Mouse (Mus musculus): ENCODE measurements around the gene Spata4. TPM values are rescaled to one million over a fixed set of nuclear protein-coding genes. Genes with fewer than 3 reads are reported as not detected.
A peak's percentile ranks its signal among the peaks of the same experiment; 100 is the strongest.
"Not testable (repeated sequence)": the region's sequence is repeated elsewhere in the genome, so short reads cannot be mapped to it uniquely, and the experiment has no call there.

Gene Spata4
- not detected for total RNA-seq (2021)

GRCm38 (mm10) chr8:54600671-54601251 lies at the start of gene Spata4:
Gene Spata4, plus strand, starts transcription at chr8:54600781.
- peak; percentile 42 to 51 for DNase-seq
- intact Hi-C loops (cut with DNase I): no loop called here

GRCm38 (mm10) chr8:54554921-54555320 lies 45.7 kb upstream of the Spata4 start:
- intact Hi-C loops (cut with DNase I): no loop called here

GRCm38 (mm10) chr8:54562137-54562536 lies 38.4 kb upstream of the Spata4 start:
- peak in 1 of 2 experiments; percentile 19 for DNase-seq
- intact Hi-C loops (cut with DNase I): no loop called here

More at GRCm38 (mm10) chr8:54554921-54555320, 45.7 kb upstream of the Spata4 start:
- DNase-seq: no peak

- intact Hi-C loops (cut with DNase I): no loop called here
- no peak for DNase-seq
Observed at GRCm38 (mm10) chr8:54565181-54565580, 35.4 kb upstream of the Spata4 start.

- intact Hi-C loops (cut with DNase I): no loop called here
Observed at GRCm38 (mm10) chr8:54565603-54566260, 34.8 kb upstream of the Spata4 start.

GRCm38 (mm10) chr8:54567168-54567567 lies 33.4 kb upstream of the Spata4 start:
- intact Hi-C loops (cut with DNase I): no loop called here
- DNase-seq: peak in 1 of 2 experiments; percentile 25

More at GRCm38 (mm10) chr8:54565603-54566260, 34.8 kb upstream of the Spata4 start:
- DNase-seq: no peak

- DNase-seq: peak; percentile 61 to 68
- intact Hi-C loops (cut with DNase I): loop anchor here (5.0 kb wide), 1 partner anchor 36 kb away; no protein-coding TSS in a partner anchor
Observed at GRCm38 (mm10) chr8:54570618-54571609, 29.7 kb upstream of the Spata4 start.

GRCm38 (mm10) chr8:54581436-54581835 lies 19.1 kb upstream of the Spata4 start:
- DNase-seq: no peak
- intact Hi-C loops (cut with DNase I): no loop called here

GRCm38 (mm10) chr8:54582886-54583285 lies 17.7 kb upstream of the Spata4 start:
- no peak for DNase-seq
- intact Hi-C loops (cut with DNase I): no loop called here

- intact Hi-C loops (cut with DNase I): no loop called here
Observed at GRCm38 (mm10) chr8:54594634-54595033, 5.9 kb upstream of the Spata4 start.

GRCm38 (mm10) chr8:54596051-54596450 lies 4.5 kb upstream of the Spata4 start:
- DNase-seq: no peak
- intact Hi-C loops (cut with DNase I): no loop called here

More at GRCm38 (mm10) chr8:54594634-54595033, 5.9 kb upstream of the Spata4 start:
- no peak for DNase-seq

- no peak for DNase-seq
- intact Hi-C loops (cut with DNase I): no loop called here
Observed at GRCm38 (mm10) chr8:54596940-54597339, 3.6 kb upstream of the Spata4 start.

GRCm38 (mm10) chr8:54597386-54597785 lies 3.2 kb upstream of the Spata4 start:
- intact Hi-C loops (cut with DNase I): no loop called here
- no peak for DNase-seq

GRCm38 (mm10) chr8:54603440-54603839 lies 2.9 kb downstream of the Spata4 start:
- intact Hi-C loops (cut with DNase I): no loop called here
- no peak for DNase-seq

GRCm38 (mm10) chr8:54609336-54609735 lies 8.8 kb downstream of the Spata4 start:
- DNase-seq: peak; percentile 45 to 60
- intact Hi-C loops (cut with DNase I): loop anchor here (5.0 kb wide), 1 partner anchor 37 kb away; no protein-coding TSS in a partner anchor

- intact Hi-C loops (cut with DNase I): no loop called here
Observed at GRCm38 (mm10) chr8:54610238-54610637, 9.7 kb downstream of the Spata4 start.

GRCm38 (mm10) chr8:54616710-54617109 lies 16.1 kb downstream of the Spata4 start:
- intact Hi-C loops (cut with DNase I); DNase-seq: not testable (repeated sequence)

More at GRCm38 (mm10) chr8:54610238-54610637, 9.7 kb downstream of the Spata4 start:
- DNase-seq: peak; percentile 59

- no peak for DNase-seq
- intact Hi-C loops (cut with DNase I): no loop called here
Observed at GRCm38 (mm10) chr8:54638634-54639033, 38.1 kb downstream of the Spata4 start.

Measured in heart, postnatal 10 days (tissue).